Mouse (Mus musculus): ENCODE results near the gene Nrap. TPM values are rescaled to one million over a fixed set of nuclear protein-coding genes. Genes with fewer than 3 reads are reported as not detected.

The Nrap gene
- total RNA-seq, 2 experiments from 2014 or later, result not detected

- ATAC-seq (replicated peaks; ENCODE audit: low FRiP score, poor library complexity, severe bottlenecking), result no peak
Observed at GRCm38 (mm10) chr19:56272081-56272480, 117.8 kb downstream of the Nrap start.

Other genes with a start within 250 kb of the Nrap start
- gene Habp2, start 102.9 kb downstream of the Nrap start, total RNA-seq (2015; ENCODE audit: low replicate concordance), result not detected in 2 replicates
- not detected in 2 replicates for gene Habp2, start 102.9 kb downstream of the Nrap start, total RNA-seq (2017; ENCODE audit: low replicate concordance)
- 25.6 and 37.7 TPM in 2 replicates for gene Casp7, start 7.1 kb upstream of the Nrap start, total RNA-seq (2015; ENCODE audit: low replicate concordance)
- gene Casp7, start 7.1 kb upstream of the Nrap start, total RNA-seq (2017; ENCODE audit: low replicate concordance), result 14.0 and 35.9 TPM in 2 replicates
- gene Plekhs1, start 71.6 kb upstream of the Nrap start, total RNA-seq (2015; ENCODE audit: low replicate concordance), result not detected in 2 replicates
- gene Plekhs1, start 71.6 kb upstream of the Nrap start, total RNA-seq (2017; ENCODE audit: low replicate concordance), result not detected in 2 replicates
- gene Dclre1a, start 158.2 kb upstream of the Nrap start, total RNA-seq (2015; ENCODE audit: low replicate concordance), result 32.7 and 71.7 TPM in 2 replicates
- 20.9 and 50.8 TPM in 2 replicates for gene Dclre1a, start 158.2 kb upstream of the Nrap start, total RNA-seq (2017; ENCODE audit: low replicate concordance)
- 12.2 and 14.1 TPM in 2 replicates for gene Nhlrc2, start 158.2 kb upstream of the Nrap start, total RNA-seq (2015; ENCODE audit: low replicate concordance)
- gene Nhlrc2, start 158.2 kb upstream of the Nrap start, total RNA-seq (2017; ENCODE audit: low replicate concordance), result 17.7 and 26.8 TPM in 2 replicates

Measured in erythroid progenitor cell, adult 5-6 weeks (primary cell).